Mouse (Mus musculus) myocyte (in vitro differentiated cells): Measurements from ENCODE around the gene Prss8.

Experiments
- CEBPB ChIP-seq: IDR thresholded peaks from 2 replicates; pipeline ENCODE4 v1.6.1; 2011; ENCODE audit warnings: mild to moderate bottlenecking, moderate library complexity; ENCODE audit not compliant: poor library complexity, insufficient read depth, severe bottlenecking
- E2F4 ChIP-seq: IDR thresholded peaks from one replicate; pipeline ENCODE4 v1.6.1; 2011; ENCODE audit warnings: mild to moderate bottlenecking, control low read depth, moderate library complexity; ENCODE audit not compliant: insufficient read depth
- MAX ChIP-seq: IDR thresholded peaks from one replicate; pipeline ENCODE4 v1.6.1; 2011; ENCODE audit warnings: low read depth, mild to moderate bottlenecking, control low read depth
- MYOD1 ChIP-seq, 3 experiments: IDR thresholded peaks; one replicate each; pipeline ENCODE4 v1.6.1; 2011; ENCODE audit warnings: control low read depth in 2 of 3, low read depth in 2 of 3, mild to moderate bottlenecking in 2 of 3, moderate library complexity in 1 of 3; ENCODE audit not compliant: insufficient read length in 2 of 3, control insufficient read depth in 1 of 3
- POLR2A ChIP-seq: IDR thresholded peaks from one replicate; pipeline ENCODE4 v1.6.1; 2011; ENCODE audit warnings: low read depth, mild to moderate bottlenecking, control low read depth, moderate library complexity; ENCODE audit not compliant: insufficient read length
- TCF12 ChIP-seq: IDR thresholded peaks from one replicate; pipeline ENCODE4 v1.6.1; 2011; ENCODE audit warnings: mild to moderate bottlenecking, control low read depth; ENCODE audit not compliant: poor library complexity, insufficient read depth, severe bottlenecking
- TCF3 ChIP-seq: IDR thresholded peaks from one replicate; pipeline ENCODE4 v1.6.1; 2011; ENCODE audit warnings: low read depth, control low read depth; ENCODE audit not compliant: insufficient read length

DNA sequence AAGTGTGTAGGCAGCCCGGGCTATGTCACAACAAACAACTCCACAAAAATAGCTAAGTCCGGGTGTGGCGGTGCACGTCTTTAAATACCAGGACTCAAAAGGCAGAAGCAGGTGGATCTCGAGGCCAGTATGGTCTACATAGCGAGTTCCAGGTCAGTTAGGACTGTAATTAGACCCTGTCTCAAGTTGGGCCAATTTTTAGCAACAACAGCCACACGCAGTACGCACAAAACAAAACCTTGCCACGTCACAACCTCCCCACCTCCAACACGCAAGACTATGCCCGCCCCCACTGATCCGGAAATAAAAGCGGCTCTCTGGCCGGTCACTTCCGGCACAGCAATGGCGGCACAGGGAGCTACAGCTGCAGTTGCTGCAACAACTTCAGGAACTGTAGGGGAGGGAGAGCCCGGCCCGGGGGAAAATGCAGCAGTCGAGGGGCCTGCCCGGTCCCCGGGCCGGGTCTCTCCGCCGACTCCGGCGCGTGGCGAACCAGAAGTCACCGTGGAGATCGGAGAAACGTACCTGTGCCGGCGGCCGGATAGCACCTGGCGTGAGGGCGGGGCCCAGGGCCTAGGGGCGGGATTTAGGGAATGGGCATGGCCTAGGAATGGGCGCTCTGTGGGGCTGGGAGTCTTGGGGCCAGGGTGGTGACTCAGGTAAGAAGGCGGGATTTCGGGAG, 17.6 kb downstream of the Prss8 start, which contains the start of gene Kat8:
- TF ChIP-seq POLR2A (peak; percentile 57), TCF12 (no peak), E2F4 (no peak), MYOD1 (IDR thresholded peaks at IDR 0.05; ENCODE audit: control insufficient read depth in 1 of 3, insufficient read length in 2 of 3, low read depth in 2 of 3) (peak; percentile 23 to 65 (median 54)), CEBPB (no peak), TCF3 (no peak), MAX (no peak)
